Comparison of ENCODE assay signal across 13 mouse cellular contexts in the genomic region with DNA sequence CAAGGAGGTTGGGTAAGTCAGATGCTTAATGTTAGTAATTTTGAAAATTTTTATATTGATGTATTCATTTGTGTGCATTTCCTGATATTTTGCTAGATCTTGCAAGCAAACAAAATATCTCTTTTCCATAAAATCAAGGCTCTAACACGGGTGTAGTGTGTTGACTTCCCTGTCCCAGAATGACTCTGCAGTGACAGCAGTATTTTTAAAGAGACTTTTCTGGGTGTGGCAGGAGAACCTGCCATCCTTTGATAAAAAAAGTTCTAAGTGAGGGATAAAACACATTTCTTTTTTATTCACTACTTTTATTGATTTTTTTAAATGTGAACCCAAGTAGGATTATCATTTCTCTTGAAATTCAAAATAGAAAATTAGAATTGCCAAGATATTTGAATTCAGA.
"Had no signal": no experiment of that assay in that cellular context is flagged by ENCODE, and none has a peak within 500 bp of the region (broad histone marks: within the 10 kb centered on the region; RNA-seq: fewer than 3 reads in every experiment).

No protein-coding gene starts in this region.

- DNase-seq: kidney, adult 11 months; kidney, postnatal 14 days; lung, adult 2 months; lung, postnatal 10 days; right cerebral cortex, adult 18-20 months; right cerebral cortex, postnatal 25 days; thymus, adult 18-20 months; thymus, postnatal 14 days had no signal

- H3K9me3 ChIP-seq: limb, embryonic 10.5 days; midbrain, embryonic 13.5 days; neural tube, embryonic 15.5 days had no signal

- H3K9ac ChIP-seq: midbrain, embryonic 13.5 days; neural tube, embryonic 15.5 days had no signal

- ATAC-seq: midbrain, embryonic 13.5 days had no signal

- H3K27me3 ChIP-seq: neural tube, embryonic 15.5 days had no signal

- H3K36me3 ChIP-seq: limb, embryonic 10.5 days; midbrain, embryonic 13.5 days; neural tube, embryonic 15.5 days had no signal

- H3K4me1 ChIP-seq: neural tube, embryonic 15.5 days had no signal

- H3K4me3 ChIP-seq: left cerebral cortex, adult 2 months; limb, embryonic 10.5 days; midbrain, embryonic 13.5 days; neural tube, embryonic 15.5 days had no signal

- H3K4me2 ChIP-seq: midbrain, embryonic 13.5 days; neural tube, embryonic 15.5 days had no signal

- H3K27ac ChIP-seq: left cerebral cortex, adult 2 months; limb, embryonic 10.5 days; macrophage; midbrain, embryonic 13.5 days; neural tube, embryonic 15.5 days had no signal
